Mouse (Mus musculus) ES-E14 (cell line): Measurements from ENCODE around the gene Arhgap28.

Experiments used
- CHD2 ChIP-seq: IDR thresholded peaks from 2 replicates; pipeline ENCODE4 v1.6.1; 2014; ENCODE audit warnings: mild to moderate bottlenecking, low read depth, low read length, inconsistent platforms
- HCFC1 ChIP-seq: IDR thresholded peaks from 2 replicates; pipeline ENCODE4 v1.6.1; 2012; ENCODE audit warnings: low read length, inconsistent platforms, borderline replicate concordance; ENCODE audit not compliant: insufficient read depth
- MAFK ChIP-seq: IDR thresholded peaks from 2 replicates; pipeline ENCODE4 v1.6.1; 2014; ENCODE audit warnings: mild to moderate bottlenecking, low read depth, low read length, inconsistent platforms; ENCODE audit not compliant: insufficient read depth

GRCm38 (mm10) chr17:67994861-67995260 is 9.1 kb downstream of the Arhgap28 start:
- TF ChIP-seq HCFC1 (no peak), MAFK (no peak), CHD2 (no peak)
